Mouse (Mus musculus) testis, adult 2 months (tissue): Measurements from ENCODE around the gene Ccnt1.

Experiments used
- CTCF ChIP-seq: fragments of 200-500 bp; IDR thresholded peaks from 2 replicates; pipeline ENCODE4 v1.5.1; 2012; ENCODE audit warnings: low read depth, mild to moderate bottlenecking, inconsistent platforms, low read length, moderate library complexity; ENCODE audit not compliant: control insufficient read depth, insufficient read depth, insufficient replicate concordance
- POLR2A ChIP-seq: fragments of 200-500 bp; IDR thresholded peaks from 2 replicates; pipeline ENCODE4 v1.6.1; 2012; ENCODE audit warnings: low read depth, mild to moderate bottlenecking, inconsistent platforms, low read length, moderate library complexity; ENCODE audit not compliant: control insufficient read depth

DNA sequence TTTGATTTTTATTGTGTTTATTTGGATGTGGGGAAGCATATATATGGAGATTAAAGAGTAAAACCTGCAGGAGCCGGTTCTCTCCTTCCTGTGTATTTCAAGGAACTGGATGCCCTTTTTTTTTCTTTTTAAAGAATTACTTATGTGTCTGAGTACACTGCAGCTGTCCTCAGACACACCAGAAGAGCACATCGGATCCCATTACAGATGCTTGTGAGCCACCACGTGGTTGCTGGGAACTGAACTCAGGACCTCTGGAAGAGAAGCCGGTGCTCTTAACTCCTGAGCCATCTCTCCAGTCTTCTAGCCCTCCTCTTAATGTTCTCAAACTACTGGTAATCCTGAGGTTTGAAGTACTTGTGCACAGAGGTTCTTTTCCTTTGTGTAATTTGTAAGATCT is 32.8 kb downstream of the Ccnt1 start:
- TF ChIP-seq CTCF (no peak), POLR2A (no peak)
